11 mouse cellular contexts compared by ENCODE assay signal in the genomic region with DNA sequence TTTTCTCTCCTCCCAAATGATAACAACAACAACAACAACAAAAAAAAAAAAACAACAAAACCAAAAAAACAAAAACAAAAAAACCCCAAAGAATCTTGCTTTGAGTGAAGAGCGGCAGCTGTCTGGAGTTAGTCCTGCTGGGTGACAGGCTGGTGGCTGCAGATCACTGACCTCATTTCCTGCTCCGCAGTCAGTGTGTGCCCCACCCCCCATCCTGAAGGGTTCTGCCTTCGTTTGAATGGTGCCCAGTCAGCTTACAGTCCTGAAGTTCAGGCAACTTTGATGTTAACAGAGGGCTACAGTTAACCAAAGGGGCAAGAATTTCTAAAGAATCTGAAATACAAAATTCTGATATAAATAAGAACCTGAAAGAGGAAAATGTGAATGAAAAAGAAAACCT. TPM values are rescaled to one million over a fixed set of nuclear protein-coding genes. Genes with fewer than 3 reads are reported as not detected.
A peak's percentile ranks its signal among the peaks of the same experiment; 100 is the strongest.
DNase-seq lines count a peak whose midpoint lies in the region; ATAC-seq and TF ChIP-seq lines count a peak whose summit lies in the region.
"Had no signal": no experiment of that assay in that cellular context is flagged by ENCODE, and none has a peak within 500 bp of the region (broad histone marks: within the 10 kb centered on the region; RNA-seq: fewer than 3 reads in every experiment).

No protein-coding gene starts in this region.

- TF ChIP-seq CTCF in lung, postnatal 0 days (IDR thresholded peaks at IDR 0.05): no peak
- TF ChIP-seq CTCF in lung, adult 2 months (IDR thresholded peaks at IDR 0.05; ENCODE audit: insufficient read depth, low read length): no peak

- H3K9ac ChIP-seq in heart, embryonic 11.5 days (ENCODE audit: low read depth, low read length): no peak overlapping the region
- H3K9ac ChIP-seq in lung, postnatal 0 days (replicated peaks; ENCODE audit: low read depth): no peak overlapping the region
- H3K9ac ChIP-seq in limb, embryonic 11.5 days (ENCODE audit: low read length): no peak overlapping the region
- H3K9ac ChIP-seq: hindbrain, embryonic 15.5 days had no signal

- no peaks in the 10 kb centered on the region for H3K27me3 ChIP-seq in heart, embryonic 11.5 days (ENCODE audit: control insufficient read depth, insufficient read depth, low read length)
- H3K27me3 ChIP-seq in lung, postnatal 0 days (replicated peaks; ENCODE audit: insufficient read depth, low read length): no peaks in the 10 kb centered on the region
- no peaks in the 10 kb centered on the region for H3K27me3 ChIP-seq in limb, embryonic 11.5 days (ENCODE audit: control insufficient read depth, insufficient read depth, low read length)
- H3K27me3 ChIP-seq: hindbrain, embryonic 15.5 days had no signal

- H3K9me3 ChIP-seq in heart, embryonic 11.5 days (replicated peaks; ENCODE audit: control insufficient read depth, low read length): no peaks in the 10 kb centered on the region
- no peaks in the 10 kb centered on the region for H3K9me3 ChIP-seq in lung, postnatal 0 days (ENCODE audit: low read length)
- H3K9me3 ChIP-seq in limb, embryonic 11.5 days (ENCODE audit: control insufficient read depth, low read length): no peaks in the 10 kb centered on the region
- H3K9me3 ChIP-seq: hindbrain, embryonic 15.5 days had no signal

- TF ChIP-seq EP300 in lung, postnatal 0 days (IDR thresholded peaks at IDR 0.05): no peak

- peak; percentile 2 for DNase-seq in heart, adult 11 months
- DNase-seq in lung, postnatal 0 days (ENCODE audit: low spot score): peak; percentile 23
- DNase-seq in lung, adult 2 months: no peak
- DNase-seq in cerebellum, adult 9-10 months: peak; percentile 79
- peak; percentile 52 for DNase-seq in limb, embryonic 11.5 days (ENCODE audit: low spot score)
- no peak for DNase-seq in right cerebral cortex, postnatal 4 days
- no peak for DNase-seq in left cerebral cortex, adult 11 months (ENCODE audit: low spot score)

- no peaks in the 10 kb centered on the region for H3K36me3 ChIP-seq in heart, embryonic 11.5 days (ENCODE audit: control insufficient read depth, insufficient read depth, low read length)
- H3K36me3 ChIP-seq in lung, postnatal 0 days (ENCODE audit: insufficient read depth, low read length): no peaks in the 10 kb centered on the region
- no peaks in the 10 kb centered on the region for H3K36me3 ChIP-seq in limb, embryonic 11.5 days (ENCODE audit: control insufficient read depth, insufficient read depth, low read length)
- H3K36me3 ChIP-seq: hindbrain, embryonic 15.5 days had no signal

- 0 out of 2 replicates have a peak, but pooled peaks cover 4% of the 10 kb centered on the region for H3K4me1 ChIP-seq in heart, embryonic 11.5 days (ENCODE audit: control insufficient read depth, insufficient read depth, low read length)
- no peaks in the 10 kb centered on the region for H3K4me1 ChIP-seq in lung, postnatal 0 days (ENCODE audit: insufficient read depth, low read depth, low read length)
- H3K4me1 ChIP-seq in lung, adult 2 months (ENCODE audit: control insufficient read depth, insufficient read depth, low read length): no peaks in the 10 kb centered on the region
- H3K4me1 ChIP-seq in limb, embryonic 11.5 days (ENCODE audit: control insufficient read depth, insufficient read depth, low read length): no peaks in the 10 kb centered on the region
- H3K4me1 ChIP-seq: hindbrain, embryonic 15.5 days had no signal

- no peak for TF ChIP-seq POLR2A in lung, adult 2 months (IDR thresholded peaks at IDR 0.05; ENCODE audit: borderline replicate concordance, extremely low read depth, low read depth, low read length)

- ATAC-seq in heart, embryonic 11.5 days (replicated peaks; ENCODE audit: insufficient number of reproducible peaks, low FRiP score, low TSS enrichment): no peak
- ATAC-seq in lung, postnatal 0 days: no peak
- no peak for ATAC-seq in limb, embryonic 11.5 days (ENCODE audit: insufficient number of reproducible peaks, low FRiP score, low TSS enrichment, low read depth)
- ATAC-seq: Patski had no signal

- no peak overlapping the region for H3K4me3 ChIP-seq in heart, embryonic 11.5 days (ENCODE audit: low read depth, low read length)
- H3K4me3 ChIP-seq in lung, postnatal 0 days (ENCODE audit: low read depth, low read length): no peak overlapping the region
- H3K4me3 ChIP-seq in lung, adult 2 months (replicated peaks; ENCODE audit: extremely low read depth, low read depth, low read length): no peak overlapping the region
- H3K4me3 ChIP-seq in limb, embryonic 11.5 days (ENCODE audit: low read depth, low read length): no peak overlapping the region
- H3K4me3 ChIP-seq: hindbrain, embryonic 15.5 days had no signal

- no peak overlapping the region for H3K27ac ChIP-seq in heart, embryonic 11.5 days (ENCODE audit: low read depth, low read length)
- no peak overlapping the region for H3K27ac ChIP-seq in lung, postnatal 0 days (ENCODE audit: low read length)
- H3K27ac ChIP-seq in limb, embryonic 11.5 days (replicated peaks; ENCODE audit: low read depth, low read length): no peak overlapping the region
- H3K27ac ChIP-seq: hindbrain, embryonic 15.5 days had no signal

- no peak overlapping the region; the same call in 1 of the 2 replicates for H3K4me2 ChIP-seq in heart, embryonic 11.5 days
- no peak overlapping the region for H3K4me2 ChIP-seq in lung, postnatal 0 days (replicated peaks; ENCODE audit: low read depth, low read length)
- no peak overlapping the region for H3K4me2 ChIP-seq in limb, embryonic 11.5 days (ENCODE audit: low read depth, severe bottlenecking)
- H3K4me2 ChIP-seq: hindbrain, embryonic 15.5 days had no signal

- WGBS in heart, embryonic 11.5 days (ENCODE audit: insufficient replicate concordance): 2% methylated on average over 3 of the region's 3 CpGs
- WGBS in lung, postnatal 0 days: 8% methylated on average over 3 of the region's 3 CpGs
- 5% methylated on average over 3 of the region's 3 CpGs for WGBS in lung, adult 2 months
- WGBS in limb, embryonic 11.5 days: 5% methylated on average over 3 of the region's 3 CpGs

RNA-seq across cellular contexts. Expression of a gene that starts 19.9 kb away (rescaled TPM):
- 3.1 and 4.7 TPM in 2 replicates for polyA plus RNA-seq in heart, embryonic 11.5 days (2014; fragmentation: Nextera tagmentation; extraction: Ambion mirVana)
- polyA plus RNA-seq in lung, postnatal 0 days (2015; fragmentation: Nextera tagmentation; extraction: Ambion mirVana): 2.9 and 3.3 TPM in 2 replicates
- 13.7 and 19.1 TPM in 2 replicates for polyA plus RNA-seq in lung, adult 2 months (2012; rRNA removed)
- 4.0 and 5.6 TPM in 2 replicates for polyA plus RNA-seq in limb, embryonic 11.5 days (2014; fragmentation: Nextera tagmentation; extraction: Ambion mirVana)
- polyA plus RNA-seq: C2C12 had no signal

Comparison
In these comparisons a context has a peak if more than half of its experiments do, and no peak if none do; other contexts are left out.
1. DNase-seq: peak in heart, adult 11 months (single experiment), lung, postnatal 0 days (single experiment), cerebellum, adult 9-10 months (single experiment) and limb, embryonic 11.5 days (single experiment); none in lung, adult 2 months (single experiment), right cerebral cortex, postnatal 4 days (single experiment) and left cerebral cortex, adult 11 months (single experiment).